Mouse (Mus musculus) spleen, postnatal 0 days (tissue): ENCODE results near the gene Kif4. TPM values are rescaled to one million over a fixed set of nuclear protein-coding genes. Genes with fewer than 3 reads are reported as not detected.

Experiments used
- polyA plus RNA-seq: library from polyadenylated mRNA; unstranded; fragments of >200 nt; fragmentation: Nextera tagmentation; extraction: Ambion mirVana; gene quantifications from 2 replicates; pipeline ENCODE4 v1.2.1, GENCODE M21; 2015

Kif4 gene
- polyA plus RNA-seq = 22.8 and 24.7 TPM in 2 replicates

DNA sequence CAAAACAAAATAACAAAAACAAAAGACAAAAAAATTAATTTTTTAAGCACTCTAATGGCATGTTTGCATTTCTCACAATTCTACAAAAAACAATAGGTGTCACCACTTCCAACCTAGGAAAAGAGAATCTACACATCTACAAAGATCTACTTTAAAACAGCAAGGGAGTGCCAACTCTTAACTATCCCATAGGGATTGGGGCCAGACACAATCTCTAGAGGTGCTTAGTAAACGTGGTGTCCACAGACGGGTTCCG, at the start of gene Kif4:
TSS of gene Kif4 (plus strand) at position 192 of the 256 bp plus-strand sequence.

GRCm38 (mm10) chrX:100594791-100595190, 30.7 kb upstream of the Kif4 start, which contains the start of gene P2ry4:
TSS of gene P2ry4 (minus strand) at chrX:100594869.

GRCm38 (mm10) chrX:100605314-100605713, 20.2 kb upstream of the Kif4 start, which contains the start of gene Arr3:
TSS of gene Arr3 (plus strand) at chrX:100605497.

DNA sequence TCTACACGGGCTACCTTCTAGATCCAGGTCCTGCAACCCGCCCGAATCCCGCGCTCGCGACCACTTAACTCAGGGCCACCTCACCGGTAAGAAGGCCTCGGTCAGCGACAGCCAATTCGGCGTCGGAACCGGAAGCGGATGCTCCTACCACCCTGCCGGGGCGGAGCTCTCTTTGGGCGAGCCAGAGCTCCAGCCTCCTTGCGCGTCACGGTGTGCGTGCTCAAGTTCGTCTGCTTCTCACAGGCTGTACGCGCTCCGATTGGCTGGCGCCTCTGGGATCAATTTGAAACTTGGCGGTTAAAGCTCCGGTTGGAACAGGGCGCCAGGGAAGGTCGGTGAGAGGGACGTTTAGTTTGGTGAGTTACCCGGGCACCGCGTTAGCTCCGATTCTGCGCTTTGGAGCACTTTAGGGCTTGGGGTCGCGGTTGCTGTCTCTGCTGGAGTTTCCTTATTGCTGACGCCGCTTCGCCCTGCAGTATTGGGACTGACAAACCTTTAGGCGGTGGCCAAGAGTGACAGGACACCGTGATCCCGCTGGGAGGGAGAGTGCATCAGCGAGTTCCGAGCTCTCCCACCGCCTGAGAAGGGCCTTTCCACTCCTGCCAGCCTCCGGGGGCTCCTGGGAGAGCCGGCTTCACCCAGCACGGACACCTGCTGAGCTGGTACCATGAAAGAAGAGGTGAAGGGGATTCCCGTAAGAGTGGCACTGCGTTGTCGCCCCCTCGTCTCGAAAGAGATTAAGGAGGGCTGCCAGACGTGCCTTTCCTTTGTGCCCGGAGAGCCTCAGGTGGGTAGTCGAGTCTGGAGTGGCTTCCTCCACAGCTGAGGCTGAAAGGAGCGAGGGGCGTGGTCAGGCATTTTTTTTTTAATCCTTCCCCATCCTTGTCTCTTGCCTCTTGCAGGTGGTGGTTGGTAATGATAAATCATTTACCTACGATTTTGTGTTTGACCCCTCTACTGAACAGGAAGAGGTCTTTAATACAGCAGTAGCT, 561 bp downstream of the Kif4 start, which contains the start of gene Pdzd11:
TSS of gene Pdzd11 (minus strand) at position 767 of the 992 bp plus-strand sequence.

GRCm38 (mm10) chrX:100729665-100730188, 104.2 kb downstream of the Kif4 start, which contains the start of gene Gdpd2:
TSS of gene Gdpd2 (plus strand) at chrX:100729873.

DNA sequence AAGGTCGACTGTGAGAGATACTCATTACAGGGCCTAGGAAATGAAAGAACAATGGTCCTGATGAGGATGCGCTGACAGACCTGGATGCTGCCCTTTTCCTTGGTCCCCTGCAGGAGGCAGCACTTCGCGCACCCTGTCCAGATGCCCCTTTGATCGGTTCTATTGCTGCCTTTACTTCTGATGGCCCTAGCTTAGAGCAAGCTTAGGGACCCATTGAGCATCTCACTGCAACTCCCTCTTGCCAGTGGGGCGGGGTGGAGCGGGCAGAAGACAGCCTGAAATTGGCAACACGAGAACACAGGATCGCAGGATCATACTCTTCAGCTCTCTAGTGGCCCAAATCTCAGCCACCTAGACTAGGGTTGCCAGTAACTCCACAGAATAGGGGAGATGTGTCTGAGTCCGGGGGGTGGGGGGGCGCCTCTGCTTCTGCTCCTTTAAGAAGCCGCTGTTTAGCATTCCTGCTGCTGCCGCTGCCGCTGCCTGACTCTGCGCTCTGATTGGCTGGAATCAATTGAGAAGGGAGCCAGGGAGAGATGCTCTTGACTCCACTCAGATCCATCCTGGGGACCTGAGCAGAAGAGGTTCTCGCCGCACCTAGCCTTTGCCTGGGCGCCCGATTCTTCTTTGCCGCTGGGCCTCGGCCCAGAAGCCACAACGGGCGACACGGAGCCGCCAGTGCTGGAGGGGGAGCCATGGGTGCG, 141.8 kb downstream of the Kif4 start, which contains the start of gene Dlg3:
TSS of gene Dlg3 (plus strand) at position 542 of the 704 bp plus-strand sequence.

Other genes with a start within 250 kb of the Kif4 start
- gene Otud6a, start 196.7 kb upstream of the Kif4 start, polyA plus RNA-seq = not detected in 2 replicates
- gene Awat2, start 183.0 kb upstream of the Kif4 start, polyA plus RNA-seq = 0.14 and 0.15 TPM in 2 replicates
- gene Igbp1, start 131.4 kb upstream of the Kif4 start, polyA plus RNA-seq = 25.5 and 26.6 TPM in 2 replicates
- not detected in 2 replicates for gene Dgat2l6, start 100.9 kb upstream of the Kif4 start, polyA plus RNA-seq
- not detected in 2 replicates for gene Awat1, start 53.5 kb upstream of the Kif4 start, polyA plus RNA-seq
- not detected in 2 replicates for gene P2ry4, start 30.9 kb upstream of the Kif4 start, polyA plus RNA-seq
- not detected in 2 replicates for gene Arr3, start 20.2 kb upstream of the Kif4 start, polyA plus RNA-seq
- 76.9 and 79.3 TPM in 2 replicates for gene Pdzd11, start 831 bp downstream of the Kif4 start, polyA plus RNA-seq
- gene Gdpd2, start 104.1 kb downstream of the Kif4 start, polyA plus RNA-seq = 81.7 and 107 TPM in 2 replicates
- gene Dlg3, start 142.0 kb downstream of the Kif4 start, polyA plus RNA-seq = 2.2 and 2.9 TPM in 2 replicates